Mouse (Mus musculus): ENCODE measurements around the gene Tram1l1. TPM values are rescaled to one million over a fixed set of nuclear protein-coding genes. Genes with fewer than 3 reads are reported as not detected.

Gene Tram1l1
- total RNA-seq (2023) = not detected

DNA sequence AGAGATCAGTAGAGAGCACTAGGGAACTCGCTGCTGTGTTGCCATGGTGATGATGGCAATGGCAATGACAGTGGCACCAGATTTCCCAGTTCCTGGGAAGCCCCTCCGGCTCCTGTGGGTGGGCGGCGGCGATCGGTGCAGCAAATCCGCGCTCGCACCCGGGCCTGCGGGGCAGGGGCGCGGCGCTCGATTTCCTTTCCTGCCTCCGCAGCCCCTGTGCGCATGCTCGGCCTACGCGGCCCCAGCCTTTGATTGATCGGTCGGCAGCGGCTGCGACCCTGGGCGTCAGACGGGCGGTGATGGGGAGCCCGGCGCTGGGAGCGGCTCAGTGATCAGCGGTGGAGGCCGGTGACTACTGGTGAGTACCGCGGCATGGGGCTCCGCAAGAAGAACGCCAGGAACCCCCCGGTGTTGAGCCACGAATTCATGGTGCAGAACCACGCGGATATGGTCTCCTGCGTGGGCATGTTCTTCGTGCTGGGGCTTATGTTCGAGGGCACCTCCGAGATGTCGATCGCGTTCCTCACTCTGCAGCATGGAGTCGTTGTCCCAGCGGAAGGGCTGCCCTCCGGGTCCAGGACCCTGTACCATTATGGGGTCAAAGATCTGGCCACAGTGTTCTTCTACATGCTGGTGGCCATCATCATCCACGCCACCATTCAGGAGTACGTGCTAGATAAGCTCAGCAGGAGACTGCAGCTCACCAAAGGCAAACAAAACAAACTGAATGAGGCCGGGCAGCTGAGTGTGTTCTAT, at the start of gene Tram1l1:
Gene Tram1l1, plus strand, starts transcription at position 35 of the 756 bp plus-strand sequence.

Other genes starting within 250 kb of the Tram1l1 start
- gene 1700006A11Rik, start 105.2 kb downstream of the Tram1l1 start, total RNA-seq (2023) = not detected